9 mouse cellular contexts compared by ENCODE assay signal in the genomic region with DNA sequence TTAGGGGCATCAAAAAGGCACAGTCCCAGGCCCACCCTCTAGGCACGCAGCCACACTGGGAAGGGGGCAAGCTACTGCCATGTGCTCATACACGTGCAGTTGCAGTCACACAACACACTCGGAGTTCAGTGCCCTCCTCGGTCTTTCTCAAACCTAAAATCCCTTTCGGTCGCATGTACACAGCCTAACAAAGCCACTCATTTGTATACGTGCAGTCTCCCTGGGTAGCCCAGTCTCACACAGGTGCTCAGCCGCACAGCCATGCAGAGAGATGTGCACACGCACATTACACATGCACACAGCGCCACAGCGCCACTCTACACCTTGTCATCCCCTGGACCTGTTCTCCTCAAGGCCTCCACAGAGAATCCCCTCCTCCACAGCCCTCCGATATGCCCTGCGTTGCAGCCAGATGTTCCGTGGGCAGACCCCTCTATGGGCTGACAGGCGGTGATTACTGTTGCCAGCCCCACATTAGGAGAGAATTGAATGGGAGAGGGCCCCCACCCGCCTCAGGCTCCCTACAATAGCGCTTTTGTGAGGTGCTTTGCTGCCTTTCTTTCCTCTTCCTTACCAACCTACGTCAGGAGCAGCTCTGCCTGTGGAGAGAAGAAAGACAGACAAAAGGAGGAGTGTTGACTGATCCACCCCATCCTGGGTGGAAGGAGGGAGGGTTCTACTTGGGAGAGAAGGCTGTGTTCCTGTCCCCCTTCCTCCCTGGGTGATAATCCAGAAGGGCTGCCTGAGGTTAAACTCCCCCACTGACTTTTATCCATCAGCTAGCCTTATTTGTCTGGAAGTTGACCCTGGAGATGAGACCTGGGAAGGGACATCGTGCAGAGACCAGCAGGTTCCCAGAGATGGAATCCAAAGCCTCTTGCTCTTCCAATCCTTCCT. TPM values are rescaled to one million over a fixed set of nuclear protein-coding genes. Genes with fewer than 3 reads are reported as not detected.
DNase-seq lines count a peak whose midpoint lies in the region; ATAC-seq and TF ChIP-seq lines count a peak whose summit lies in the region.
"Had no signal": no experiment of that assay in that cellular context is flagged by ENCODE, and none has a peak within 500 bp of the region (broad histone marks: within the 10 kb centered on the region; RNA-seq: fewer than 3 reads in every experiment).

No protein-coding gene starts in this region.

- no peak for TF ChIP-seq EP300 in heart, adult 2 months (IDR thresholded peaks at IDR 0.05; ENCODE audit: insufficient read depth, low read depth, low read length)

- H3K27ac ChIP-seq in heart, embryonic 11.5 days (ENCODE audit: low read depth, low read length), result peak overlapping the region; percentile 73; the same call in 1 of the 2 replicates
- H3K27ac ChIP-seq in heart, adult 2 months, result no peak overlapping the region
- no peak overlapping the region for H3K27ac ChIP-seq in cortical plate, adult 2 months (ENCODE audit: insufficient read depth, low read length)
- H3K27ac ChIP-seq in hindbrain, embryonic 11.5 days (ENCODE audit: low read depth, low read length), result peak overlapping the region; percentile 70
- peak overlapping the region; percentile 97 for H3K27ac ChIP-seq in limb, embryonic 11.5 days (replicated peaks; ENCODE audit: low read depth, low read length)

- 47% methylated on average over 19 of the region's 19 CpGs for WGBS in heart, embryonic 11.5 days (ENCODE audit: insufficient replicate concordance)
- WGBS in heart, adult 2 months, result 70% methylated on average over 19 of the region's 19 CpGs
- WGBS in hindbrain, embryonic 11.5 days, result 11% methylated on average over 18 of the region's 19 CpGs
- 48% methylated on average over 19 of the region's 19 CpGs for WGBS in limb, embryonic 11.5 days

- H3K36me3 ChIP-seq in heart, embryonic 11.5 days (ENCODE audit: control insufficient read depth, insufficient read depth, low read length), result peaks cover 2% of the 10 kb centered on the region; the same call in 1 of the 2 replicates
- no peaks in the 10 kb centered on the region for H3K36me3 ChIP-seq in heart, adult 2 months (ENCODE audit: control insufficient read depth, insufficient read depth, low read length)
- no peaks in the 10 kb centered on the region for H3K36me3 ChIP-seq in hindbrain, embryonic 11.5 days (ENCODE audit: control insufficient read depth, insufficient read depth, low read length)
- H3K36me3 ChIP-seq in limb, embryonic 11.5 days (ENCODE audit: control insufficient read depth, insufficient read depth, low read length), result no peaks in the 10 kb centered on the region

- no peak overlapping the region for H3K4me3 ChIP-seq in heart, embryonic 11.5 days (ENCODE audit: low read depth, low read length)
- no peak overlapping the region for H3K4me3 ChIP-seq in heart, adult 2 months
- peak overlapping the region; percentile 13; the same call in 1 of the 2 replicates for H3K4me3 ChIP-seq in cortical plate, adult 2 months (ENCODE audit: insufficient read depth, low read length)
- no peak overlapping the region for H3K4me3 ChIP-seq in hindbrain, embryonic 11.5 days (ENCODE audit: low read depth, low read length)
- H3K4me3 ChIP-seq in limb, embryonic 11.5 days (ENCODE audit: low read depth, low read length), result no peak overlapping the region

- no peak for ATAC-seq in heart, embryonic 11.5 days (replicated peaks; ENCODE audit: insufficient number of reproducible peaks, low FRiP score, low TSS enrichment)
- peak; percentile 67 for ATAC-seq in hindbrain, embryonic 11.5 days (ENCODE audit: low FRiP score)
- 0 out of 2 replicates have a peak, but pooled peaks have one; percentile 27 for ATAC-seq in limb, embryonic 11.5 days (ENCODE audit: insufficient number of reproducible peaks, low FRiP score, low TSS enrichment, low read depth)

- no peak for TF ChIP-seq CTCF in heart, adult 2 months (IDR thresholded peaks at IDR 0.05)
- no peak for TF ChIP-seq CTCF in cortical plate, adult 2 months (IDR thresholded peaks at IDR 0.05; ENCODE audit: extremely low read depth, insufficient read depth, low read length)

- H3K9ac ChIP-seq in heart, embryonic 11.5 days (ENCODE audit: low read depth, low read length), result peak overlapping the region; percentile 16; the same call in 1 of the 2 replicates
- no peak overlapping the region for H3K9ac ChIP-seq in heart, adult 2 months (ENCODE audit: low read depth, low read length)
- H3K9ac ChIP-seq in hindbrain, embryonic 11.5 days (ENCODE audit: low read depth, low read length), result peak overlapping the region; percentile 42; the same call in 1 of the 2 replicates
- peak overlapping the region; percentile 52 for H3K9ac ChIP-seq in limb, embryonic 11.5 days (ENCODE audit: low read length)

- no peaks in the 10 kb centered on the region for H3K9me3 ChIP-seq in heart, embryonic 11.5 days (replicated peaks; ENCODE audit: control insufficient read depth, low read length)
- no peaks in the 10 kb centered on the region for H3K9me3 ChIP-seq in hindbrain, embryonic 11.5 days (ENCODE audit: control insufficient read depth, low read length)
- H3K9me3 ChIP-seq in limb, embryonic 11.5 days (ENCODE audit: control insufficient read depth, low read length), result no peaks in the 10 kb centered on the region

- no peaks in the 10 kb centered on the region for H3K79me2 ChIP-seq in heart, adult 2 months (replicated peaks; ENCODE audit: control insufficient read depth, insufficient read depth, low read length)

- TF ChIP-seq POLR2A in heart, adult 2 months (IDR thresholded peaks at IDR 0.05; ENCODE audit: insufficient read depth, low read depth, low read length), result no peak
- TF ChIP-seq POLR2A in cortical plate, adult 2 months (IDR thresholded peaks at IDR 0.05; ENCODE audit: extremely low read depth, insufficient read depth, low read length), result no peak

- H3K27me3 ChIP-seq in heart, embryonic 11.5 days (ENCODE audit: control insufficient read depth, insufficient read depth, low read length), result no peaks in the 10 kb centered on the region
- no peaks in the 10 kb centered on the region for H3K27me3 ChIP-seq in heart, adult 2 months (ENCODE audit: control insufficient read depth, insufficient read depth, low read length)
- H3K27me3 ChIP-seq in hindbrain, embryonic 11.5 days (ENCODE audit: control insufficient read depth, insufficient read depth, low read length), result no peaks in the 10 kb centered on the region
- H3K27me3 ChIP-seq in limb, embryonic 11.5 days (ENCODE audit: control insufficient read depth, insufficient read depth, low read length), result no peaks in the 10 kb centered on the region

- intact Hi-C loops in heart, adult 2 months (cut with DNase I), result no loop called here

- no peak for DNase-seq in heart, adult 2 months
- DNase-seq in hindbrain, embryonic 11.5 days (ENCODE audit: low spot score), result peak; percentile 66
- DNase-seq in limb, embryonic 11.5 days (ENCODE audit: low spot score), result peak; percentile 62
- peak; percentile 59 to 70 for DNase-seq in right cerebral cortex, adult 2 months (ENCODE audit: low spot score in 2 of 2)
- no peak for DNase-seq in urinary bladder, postnatal 14 days (ENCODE audit: low spot score)
- DNase-seq in kidney, adult 18-20 months, result no peak

- H3K4me2 ChIP-seq in heart, embryonic 11.5 days, result peak overlapping the region; percentile 68
- peak overlapping the region; percentile 27 for H3K4me2 ChIP-seq in hindbrain, embryonic 11.5 days (replicated peaks; ENCODE audit: low read depth, low read length)
- peak overlapping the region; percentile 70 for H3K4me2 ChIP-seq in limb, embryonic 11.5 days (ENCODE audit: low read depth, severe bottlenecking)

- H3K4me1 ChIP-seq in heart, embryonic 11.5 days (ENCODE audit: control insufficient read depth, insufficient read depth, low read length), result peaks cover 41% of the 10 kb centered on the region
- H3K4me1 ChIP-seq in heart, adult 2 months (ENCODE audit: control insufficient read depth, insufficient read depth, low read length), result peaks cover 11% of the 10 kb centered on the region
- peaks cover 3% of the 10 kb centered on the region for H3K4me1 ChIP-seq in cortical plate, adult 2 months (ENCODE audit: control insufficient read depth, insufficient read depth, low read length)
- peaks cover 24% of the 10 kb centered on the region for H3K4me1 ChIP-seq in hindbrain, embryonic 11.5 days (replicated peaks; ENCODE audit: control insufficient read depth, insufficient read depth, low read length)
- peaks cover 51% of the 10 kb centered on the region for H3K4me1 ChIP-seq in limb, embryonic 11.5 days (ENCODE audit: control insufficient read depth, insufficient read depth, low read length)

RNA-seq across cellular contexts. Expression of gene Olfml3, which starts 3.8 kb away (rescaled TPM):
- polyA plus RNA-seq in heart, embryonic 11.5 days (2014; fragmentation: Nextera tagmentation; extraction: Ambion mirVana), result 21.8 and 22.4 TPM in 2 replicates
- total RNA-seq in heart, adult 2 months (2021), result 1 to 10 TPM; 5.7 to 6.0 TPM
- polyA plus RNA-seq in heart, adult 2 months (2012; rRNA removed), result 11.7 and 12.8 TPM in 2 replicates
- 14.3 and 14.5 TPM in 2 replicates for polyA plus RNA-seq in cortical plate, adult 2 months (2012; rRNA removed)
- polyA plus RNA-seq in hindbrain, embryonic 11.5 days (2014; fragmentation: Nextera tagmentation; extraction: Ambion mirVana), result 12.4 and 13.3 TPM in 2 replicates
- polyA plus RNA-seq in limb, embryonic 11.5 days (2014; fragmentation: Nextera tagmentation; extraction: Ambion mirVana), result 26.8 and 27.7 TPM in 2 replicates

RNA-seq across cellular contexts. Expression of gene Gm10964, which starts 5.1 kb away (rescaled TPM):
- polyA plus RNA-seq in heart, embryonic 11.5 days (2014; fragmentation: Nextera tagmentation; extraction: Ambion mirVana), result not detected in 2 replicates
- total RNA-seq in heart, adult 2 months (2021), result not detected
- not detected in 2 replicates for polyA plus RNA-seq in heart, adult 2 months (2012; rRNA removed)
- polyA plus RNA-seq in cortical plate, adult 2 months (2012; rRNA removed), result not detected in 2 replicates
- polyA plus RNA-seq in hindbrain, embryonic 11.5 days (2014; fragmentation: Nextera tagmentation; extraction: Ambion mirVana), result not detected in 2 replicates
- not detected in 2 replicates for polyA plus RNA-seq in limb, embryonic 11.5 days (2014; fragmentation: Nextera tagmentation; extraction: Ambion mirVana)
- polyA plus RNA-seq: gonadal fat pad, adult 2 months had no signal

RNA-seq across cellular contexts. Expression of gene Hipk1, which starts 57.3 kb away (rescaled TPM):
- polyA plus RNA-seq in heart, embryonic 11.5 days (2014; fragmentation: Nextera tagmentation; extraction: Ambion mirVana), result 12.2 and 12.7 TPM in 2 replicates
- total RNA-seq in heart, adult 2 months (2021), result 100 to 1,000 TPM in 1 of 2 experiments, 10 to 100 TPM in 1; 98.1 to 109 TPM
- 50.8 and 61.5 TPM in 2 replicates for polyA plus RNA-seq in heart, adult 2 months (2012; rRNA removed)
- 41.2 and 42.0 TPM in 2 replicates for polyA plus RNA-seq in cortical plate, adult 2 months (2012; rRNA removed)
- polyA plus RNA-seq in hindbrain, embryonic 11.5 days (2014; fragmentation: Nextera tagmentation; extraction: Ambion mirVana), result 14.9 and 17.4 TPM in 2 replicates
- polyA plus RNA-seq in limb, embryonic 11.5 days (2014; fragmentation: Nextera tagmentation; extraction: Ambion mirVana), result 13.0 and 13.4 TPM in 2 replicates

Comparison
In these comparisons a context has a peak if more than half of its experiments do, and no peak if none do; other contexts are left out.
1. H3K27ac ChIP-seq: peak in heart, embryonic 11.5 days (single experiment), hindbrain, embryonic 11.5 days (single experiment) and limb, embryonic 11.5 days (single experiment); none in heart, adult 2 months (single experiment) and cortical plate, adult 2 months (single experiment).
2. DNase-seq: peak in hindbrain, embryonic 11.5 days (single experiment), limb, embryonic 11.5 days (single experiment) and right cerebral cortex, adult 2 months (2 of 2); none in heart, adult 2 months (0 of 2), urinary bladder, postnatal 14 days (single experiment) and kidney, adult 18-20 months (single experiment).
3. Peak in every context shown above with its lines, with median percentiles within 50 percentile points of each other: H3K4me2 ChIP-seq.